Mouse (Mus musculus) spleen, postnatal 36 days (tissue): Measurements from ENCODE around the gene Serpina3n.
A peak's percentile ranks its signal among the peaks of the same experiment; 100 is the strongest.
"Not testable (repeated sequence)": the region's sequence is repeated elsewhere in the genome, so short reads cannot be mapped to it uniquely, and the experiment has no call there.

Experiments
- DNase-seq, 2 experiments: peaks; one replicate each; pipeline ENCODE4 v3.0.0; 2022; ENCODE audit warnings: low spot score in 2 of 2, mixed read lengths in 1 of 2

Serpina3n gene

DNA sequence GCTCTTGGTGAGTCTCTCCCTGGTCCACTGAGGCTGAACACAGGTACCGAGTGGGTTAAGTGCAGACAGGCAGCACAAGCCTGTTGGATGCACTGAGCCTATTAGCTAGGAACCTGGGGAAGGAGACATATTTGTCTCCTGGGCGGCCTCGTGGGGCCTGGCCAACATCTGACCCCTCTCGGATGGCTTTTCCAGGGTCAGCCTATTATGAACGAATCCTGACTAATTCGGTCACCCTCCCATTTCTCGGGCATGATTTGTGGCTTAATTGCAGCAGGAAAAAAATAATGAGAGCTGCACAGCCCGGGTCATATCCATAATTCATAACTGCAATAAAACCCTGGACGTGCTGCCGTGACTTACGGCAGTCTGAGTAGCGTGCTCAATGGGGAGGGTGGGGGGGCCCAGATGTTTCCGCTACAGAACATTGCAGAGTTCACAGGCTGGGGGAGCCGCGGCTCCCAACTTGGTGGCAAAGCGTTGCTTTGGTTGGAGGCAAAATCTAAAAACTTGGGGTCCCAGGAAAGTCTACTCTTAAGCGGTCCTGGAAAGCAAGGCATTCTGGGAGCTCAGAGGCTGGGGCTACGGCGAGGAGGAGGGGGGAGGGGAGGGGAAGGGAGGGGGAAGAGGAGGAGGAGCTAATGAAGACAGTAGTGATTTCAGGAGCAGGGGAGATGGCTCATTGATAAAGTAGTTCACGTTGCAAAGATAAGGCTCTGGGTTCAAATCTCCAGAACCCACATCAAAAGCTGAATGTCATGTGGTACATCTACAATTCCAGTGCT lies 27.6 kb downstream of the Serpina3n start:
- DNase-seq: no peak

- peak; percentile 4 to 25 for DNase-seq
Observed at GRCm38 (mm10) chr12:104440087-104440760, 33.7 kb downstream of the Serpina3n start.

GRCm38 (mm10) chr12:104443716-104444115 lies 37.2 kb downstream of the Serpina3n start:
- no peak for DNase-seq

GRCm38 (mm10) chr12:104447056-104447455 lies 40.5 kb downstream of the Serpina3n start:
- not testable (repeated sequence) for DNase-seq

DNA sequence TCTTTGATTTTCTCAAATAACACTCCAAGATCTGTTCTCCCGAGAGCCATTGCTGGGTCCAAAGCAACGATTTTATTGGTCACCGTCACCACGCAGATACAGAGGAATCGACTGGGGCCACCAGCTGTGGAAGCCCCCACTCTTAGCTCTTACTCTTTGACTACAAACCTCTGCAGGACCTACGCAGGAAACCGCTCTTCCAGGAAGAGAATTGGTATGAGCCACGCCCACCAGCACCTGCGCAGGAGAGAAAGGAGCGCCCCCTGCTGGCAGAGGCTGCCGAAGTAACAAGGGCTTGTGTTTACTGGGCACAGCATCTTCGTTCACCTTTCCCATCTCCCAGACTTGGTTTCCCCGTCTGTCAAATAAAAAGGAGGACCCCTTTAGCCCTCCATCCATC lies 41.6 kb downstream of the Serpina3n start:
- DNase-seq: peak in 1 of 2 experiments; percentile 10

GRCm38 (mm10) chr12:104450257-104450656 lies 43.7 kb downstream of the Serpina3n start:
- no peak for DNase-seq

DNA sequence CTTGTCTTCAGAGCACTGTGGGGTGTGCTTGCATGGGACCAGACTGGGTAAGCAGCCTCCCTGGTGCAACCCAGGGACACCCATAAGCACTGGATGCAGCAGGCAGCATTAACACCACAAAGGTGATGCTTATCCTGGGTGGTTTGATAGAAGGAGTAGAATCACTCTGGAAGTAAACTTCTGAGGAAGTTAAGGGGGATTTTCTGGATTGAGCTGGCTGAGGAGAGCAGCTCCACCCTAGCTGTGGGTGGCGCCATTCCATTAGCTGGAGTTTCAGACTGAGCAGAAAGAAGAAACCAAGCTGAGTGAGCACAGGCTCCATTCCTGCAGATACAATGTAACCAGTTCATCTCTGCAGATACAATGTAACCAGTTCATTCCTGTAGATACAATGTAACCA lies 46.5 kb downstream of the Serpina3n start:
- no peak for DNase-seq

- DNase-seq: no peak
Observed at GRCm38 (mm10) chr12:104459377-104459776, 52.8 kb downstream of the Serpina3n start.

- DNase-seq: no peak
Observed at GRCm38 (mm10) chr12:104461372-104461771, 54.8 kb downstream of the Serpina3n start.
